Comparison of ENCODE assay signal across 9 mouse cellular contexts in genomic region chr5:105822521-105823498, GRCm38 (mm10). TPM values are rescaled to one million over a fixed set of nuclear protein-coding genes. Genes with fewer than 3 reads are reported as not detected.
A peak's percentile ranks its signal among the peaks of the same experiment; 100 is the strongest.
DNase-seq lines count a peak whose midpoint lies in the region; ATAC-seq and TF ChIP-seq lines count a peak whose summit lies in the region.
"Had no signal": no experiment of that assay in that cellular context is flagged by ENCODE, and none has a peak within 500 bp of the region (broad histone marks: within the 10 kb centered on the region; RNA-seq: fewer than 3 reads in every experiment).

No protein-coding gene starts in this region.

- TF ChIP-seq POLR2A in brain, embryonic 14.5 days (IDR thresholded peaks at IDR 0.05; ENCODE audit: borderline replicate concordance, extremely low read depth, insufficient read depth, insufficient read length, poor library complexity, severe bottlenecking): no peak

- no peaks in the 10 kb centered on the region for H3K27me3 ChIP-seq in midbrain, embryonic 11.5 days (ENCODE audit: control insufficient read depth, insufficient read depth, low read length)

- H3K4me1 ChIP-seq in midbrain, embryonic 11.5 days (ENCODE audit: control insufficient read depth, insufficient read depth, low read length): peaks cover 4% of the 10 kb centered on the region; the same call in 1 of the 2 replicates

- no peak overlapping the region for H3K9ac ChIP-seq in midbrain, embryonic 11.5 days (ENCODE audit: low read length)

- H3K4me3 ChIP-seq in midbrain, embryonic 11.5 days (ENCODE audit: low read depth, low read length): no peak overlapping the region

- 74% methylated on average over 15 of the region's 15 CpGs for WGBS in midbrain, embryonic 11.5 days

- DNase-seq in 3T3-L1 (ENCODE audit: low read depth, low spot score): peak; percentile 75
- peak; percentile 66 for DNase-seq in brain, embryonic 14.5 days (ENCODE audit: low read depth)
- DNase-seq in midbrain, embryonic 11.5 days (ENCODE audit: low spot score, missing footprints): no peak
- DNase-seq in kidney, postnatal 4 days: no peak
- DNase-seq in lung, postnatal 10 days: no peak
- DNase-seq in ovary, postnatal 14 days (ENCODE audit: low spot score): no peak
- DNase-seq in heart, adult 9 months (ENCODE audit: low spot score in 2 of 2): no peak

- no peaks in the 10 kb centered on the region for H3K9me3 ChIP-seq in midbrain, embryonic 11.5 days (ENCODE audit: control insufficient read depth, low read length)

- H3K36me3 ChIP-seq in midbrain, embryonic 11.5 days (ENCODE audit: control insufficient read depth, insufficient read depth, low read length): no peaks in the 10 kb centered on the region
- H3K36me3 ChIP-seq: G1E had no signal

- TF ChIP-seq CTCF in brain, embryonic 14.5 days (IDR thresholded peaks at IDR 0.05; ENCODE audit: borderline replicate concordance, extremely low read depth, insufficient read depth, insufficient read length): no peak

- H3K27ac ChIP-seq in midbrain, embryonic 11.5 days (ENCODE audit: low read depth, low read length): no peak overlapping the region

- no peak overlapping the region for H3K4me2 ChIP-seq in midbrain, embryonic 11.5 days

- peak; percentile 57 to 66 for ATAC-seq in hematopoietic stem cell, adult 5-6 weeks (replicated peaks in 1 of 2; ENCODE audit: insufficient read depth in 1 of 2, low FRiP score in 2 of 2, low TSS enrichment in 1 of 2, low read depth in 1 of 2, poor library complexity in 2 of 2, severe bottlenecking in 2 of 2)
- ATAC-seq in midbrain, embryonic 11.5 days (ENCODE audit: low FRiP score): peak; percentile 45; the same call in 1 of the 2 replicates

RNA-seq across cellular contexts. Expression of gene Zfp326, which starts 53.6 kb away (rescaled TPM):
- polyA plus RNA-seq in brain, embryonic 14.5 days (2012; rRNA removed): 51.5 and 58.9 TPM in 2 replicates
- 105 and 122 TPM in 2 replicates for total RNA-seq in hematopoietic stem cell, adult 5-6 weeks (2017)
- 43.3 and 50.6 TPM in 2 replicates for polyA plus RNA-seq in midbrain, embryonic 11.5 days (2014; fragmentation: Nextera tagmentation; extraction: Ambion mirVana)

Comparison
In these comparisons a context has a peak if more than half of its experiments do, and no peak if none do; other contexts are left out.
1. DNase-seq: peak in 3T3-L1 (single experiment) and brain, embryonic 14.5 days (single experiment); none in midbrain, embryonic 11.5 days (single experiment), kidney, postnatal 4 days (0 of 2), lung, postnatal 10 days (single experiment), ovary, postnatal 14 days (single experiment) and heart, adult 9 months (0 of 2).